Mouse (Mus musculus): ENCODE results near the gene Fam114a2. TPM values are rescaled to one million over a fixed set of nuclear protein-coding genes. Genes with fewer than 3 reads are reported as not detected.
A peak's percentile ranks its signal among the peaks of the same experiment; 100 is the strongest.
"Not testable (repeated sequence)": the region's sequence is repeated elsewhere in the genome, so short reads cannot be mapped to it uniquely, and the experiment has no call there.

Gene Fam114a2
- 89.9 and 93.2 TPM in 2 replicates for polyA plus RNA-seq (2016; fragmentation: Nextera tagmentation; extraction: Ambion mirVana)

- H3K4me2 ChIP-seq (replicated peaks): peak within 1 kb of the TSS; percentile 73
- no peaks in the 10 kb centered on the region for H3K27me3 ChIP-seq (replicated peaks)
- under 1% methylated on average over 59 of the region's 59 CpGs for WGBS
- H3K27ac ChIP-seq: peak within 1 kb of the TSS; percentile 50; the same call in 1 of the 2 replicates
- peak within 1 kb of the TSS; percentile 81 for H3K9ac ChIP-seq
- peak within 1 kb of the TSS; percentile 81 for H3K4me3 ChIP-seq
- peak; percentile 97 for ATAC-seq (ENCODE audit: low FRiP score, low read depth)
- peaks cover 6% of the 10 kb centered on the region; the same call in 1 of the 2 replicates for H3K36me3 ChIP-seq
- H3K9me3 ChIP-seq: no peaks in the 10 kb centered on the region
- H3K4me1 ChIP-seq: peaks cover 13% of the 10 kb centered on the region
Measured at GRCm38 (mm10) chr11:57518091-57518750, at the start of gene Fam114a2, which contains the start of gene Mfap3. Fam114a2 (minus strand) TSS chr11:57518617. Mfap3 (plus strand) TSS chr11:57518664.

GRCm38 (mm10) chr11:57566091-57567035, 47.9 kb upstream of the Fam114a2 start:
- WGBS: 33% methylated on average over 18 of the region's 18 CpGs
- Histone ChIP-seq H3K36me3 (no peaks in the 10 kb centered on the region), H3K27ac (no peak overlapping the region), H3K4me3 (no peak overlapping the region), H3K27me3 (replicated peaks) (no peaks in the 10 kb centered on the region), H3K9ac (0 out of 2 replicates have a peak overlapping the region, but pooled peaks have one; percentile 13), H3K4me1 (peaks cover 6% of the 10 kb centered on the region), H3K9me3 (peaks cover 7% of the 10 kb centered on the region; the same call in 1 of the 2 replicates), H3K4me2 (replicated peaks) (peak overlapping the region; percentile 22)
- ATAC-seq (ENCODE audit: low FRiP score, low read depth): no peak

- 80% methylated on average over 12 of the region's 12 CpGs for WGBS
- ATAC-seq (ENCODE audit: low FRiP score, low read depth): no peak
- no peak overlapping the region for H3K4me3 ChIP-seq
- H3K27me3 ChIP-seq (replicated peaks): no peaks in the 10 kb centered on the region
- no peak overlapping the region for H3K4me2 ChIP-seq (replicated peaks)
- H3K9me3 ChIP-seq: peaks cover 1% of the 10 kb centered on the region; the same call in 1 of the 2 replicates
- no peaks in the 10 kb centered on the region for H3K36me3 ChIP-seq
- no peak overlapping the region for H3K27ac ChIP-seq
- H3K9ac ChIP-seq: no peak overlapping the region
- peaks cover 6% of the 10 kb centered on the region for H3K4me1 ChIP-seq
Measured at GRCm38 (mm10) chr11:57564564-57564963, 46.1 kb upstream of the Fam114a2 start.

GRCm38 (mm10) chr11:57557936-57558335, 39.5 kb upstream of the Fam114a2 start:
- WGBS: 84% methylated on average over 10 of the region's 10 CpGs
- not testable (repeated sequence) for H3K9me3 ChIP-seq; ATAC-seq (ENCODE audit: low FRiP score, low read depth); H3K9ac ChIP-seq; H3K4me2 ChIP-seq (replicated peaks); H3K27me3 ChIP-seq (replicated peaks); H3K4me3 ChIP-seq; H3K4me1 ChIP-seq; H3K36me3 ChIP-seq; H3K27ac ChIP-seq

GRCm38 (mm10) chr11:57553015-57553780, 34.8 kb upstream of the Fam114a2 start:
- no peak overlapping the region for H3K27ac ChIP-seq
- H3K4me3 ChIP-seq: no peak overlapping the region
- peak; percentile 59 for ATAC-seq (ENCODE audit: low FRiP score, low read depth)
- no peaks in the 10 kb centered on the region for H3K27me3 ChIP-seq (replicated peaks)
- H3K9ac ChIP-seq: no peak overlapping the region
- H3K36me3 ChIP-seq: no peaks in the 10 kb centered on the region
- no peak overlapping the region for H3K4me2 ChIP-seq (replicated peaks)
- H3K4me1 ChIP-seq: peaks cover 10% of the 10 kb centered on the region
- no peaks in the 10 kb centered on the region for H3K9me3 ChIP-seq
- 23% methylated on average over 9 of the region's 9 CpGs for WGBS

- Histone ChIP-seq H3K4me3 (no peak overlapping the region), H3K36me3 (no peaks in the 10 kb centered on the region), H3K9ac (no peak overlapping the region), H3K4me1 (peaks cover 10% of the 10 kb centered on the region), H3K27me3 (replicated peaks) (no peaks in the 10 kb centered on the region), H3K27ac (no peak overlapping the region), H3K4me2 (replicated peaks) (no peak overlapping the region), H3K9me3 (no peaks in the 10 kb centered on the region)
- 89% methylated on average over 8 of the region's 8 CpGs for WGBS
- ATAC-seq (ENCODE audit: low FRiP score, low read depth): no peak
Measured at GRCm38 (mm10) chr11:57551016-57551415, 32.6 kb upstream of the Fam114a2 start.

- H3K4me1 ChIP-seq: peaks cover 10% of the 10 kb centered on the region
- no peak for ATAC-seq (ENCODE audit: low FRiP score, low read depth)
Measured at GRCm38 (mm10) chr11:57550230-57550629, 31.8 kb upstream of the Fam114a2 start.

GRCm38 (mm10) chr11:57548618-57549550, 30.5 kb upstream of the Fam114a2 start:
- no peaks in the 10 kb centered on the region for H3K9me3 ChIP-seq
- no peak overlapping the region for H3K27ac ChIP-seq
- ATAC-seq (ENCODE audit: low FRiP score, low read depth): peak; percentile 80
- H3K9ac ChIP-seq: no peak overlapping the region
- no peak overlapping the region for H3K4me3 ChIP-seq
- peak overlapping the region; percentile 33 for H3K4me2 ChIP-seq (replicated peaks)
- peaks cover 10% of the 10 kb centered on the region for H3K4me1 ChIP-seq
- WGBS: 31% methylated on average over 18 of the region's 18 CpGs
- H3K36me3 ChIP-seq: no peaks in the 10 kb centered on the region
- H3K27me3 ChIP-seq (replicated peaks): no peaks in the 10 kb centered on the region

More at GRCm38 (mm10) chr11:57550230-57550629, 31.8 kb upstream of the Fam114a2 start:
- H3K9me3 ChIP-seq: no peaks in the 10 kb centered on the region
- H3K27me3 ChIP-seq (replicated peaks): no peaks in the 10 kb centered on the region
- no peak overlapping the region for H3K27ac ChIP-seq
- H3K4me3 ChIP-seq: no peak overlapping the region
- H3K9ac ChIP-seq: no peak overlapping the region
- H3K36me3 ChIP-seq: no peaks in the 10 kb centered on the region
- 91% methylated on average over 2 of the region's 2 CpGs for WGBS
- H3K4me2 ChIP-seq (replicated peaks): no peak overlapping the region

- Histone ChIP-seq H3K4me1 (no peaks in the 10 kb centered on the region), H3K4me2 (replicated peaks) (no peak overlapping the region), H3K27ac (no peak overlapping the region), H3K27me3 (replicated peaks) (no peaks in the 10 kb centered on the region), H3K9ac (no peak overlapping the region), H3K9me3 (no peaks in the 10 kb centered on the region), H3K4me3 (no peak overlapping the region), H3K36me3 (no peaks in the 10 kb centered on the region)
- WGBS: 88% methylated on average over 2 of the region's 2 CpGs
- no peak for ATAC-seq (ENCODE audit: low FRiP score, low read depth)
Measured at GRCm38 (mm10) chr11:57540681-57541080, 22.3 kb upstream of the Fam114a2 start.

GRCm38 (mm10) chr11:57539841-57540418, 21.5 kb upstream of the Fam114a2 start:
- Histone ChIP-seq H3K9me3 (no peaks in the 10 kb centered on the region), H3K27ac (no peak overlapping the region), H3K36me3 (no peaks in the 10 kb centered on the region), H3K4me1 (no peaks in the 10 kb centered on the region), H3K27me3 (replicated peaks) (no peaks in the 10 kb centered on the region), H3K4me3 (no peak overlapping the region), H3K9ac (no peak overlapping the region), H3K4me2 (replicated peaks) (no peak overlapping the region)
- 78% methylated on average over 5 of the region's 5 CpGs for WGBS
- ATAC-seq (ENCODE audit: low FRiP score, low read depth): no peak

- Histone ChIP-seq H3K4me3 (no peak overlapping the region), H3K27ac (no peak overlapping the region), H3K9ac (no peak overlapping the region), H3K4me1 (peaks cover 12% of the 10 kb centered on the region), H3K9me3 (no peaks in the 10 kb centered on the region), H3K4me2 (replicated peaks) (no peak overlapping the region), H3K27me3 (replicated peaks) (no peaks in the 10 kb centered on the region), H3K36me3 (peaks cover 9% of the 10 kb centered on the region; the same call in 1 of the 2 replicates)
- WGBS: 90% methylated on average over 5 of the region's 5 CpGs
- ATAC-seq (ENCODE audit: low FRiP score, low read depth): no peak
Measured at GRCm38 (mm10) chr11:57535912-57536311, 17.5 kb upstream of the Fam114a2 start.
